ENCODE assay signal across 8 mouse cellular contexts in the genomic region with DNA sequence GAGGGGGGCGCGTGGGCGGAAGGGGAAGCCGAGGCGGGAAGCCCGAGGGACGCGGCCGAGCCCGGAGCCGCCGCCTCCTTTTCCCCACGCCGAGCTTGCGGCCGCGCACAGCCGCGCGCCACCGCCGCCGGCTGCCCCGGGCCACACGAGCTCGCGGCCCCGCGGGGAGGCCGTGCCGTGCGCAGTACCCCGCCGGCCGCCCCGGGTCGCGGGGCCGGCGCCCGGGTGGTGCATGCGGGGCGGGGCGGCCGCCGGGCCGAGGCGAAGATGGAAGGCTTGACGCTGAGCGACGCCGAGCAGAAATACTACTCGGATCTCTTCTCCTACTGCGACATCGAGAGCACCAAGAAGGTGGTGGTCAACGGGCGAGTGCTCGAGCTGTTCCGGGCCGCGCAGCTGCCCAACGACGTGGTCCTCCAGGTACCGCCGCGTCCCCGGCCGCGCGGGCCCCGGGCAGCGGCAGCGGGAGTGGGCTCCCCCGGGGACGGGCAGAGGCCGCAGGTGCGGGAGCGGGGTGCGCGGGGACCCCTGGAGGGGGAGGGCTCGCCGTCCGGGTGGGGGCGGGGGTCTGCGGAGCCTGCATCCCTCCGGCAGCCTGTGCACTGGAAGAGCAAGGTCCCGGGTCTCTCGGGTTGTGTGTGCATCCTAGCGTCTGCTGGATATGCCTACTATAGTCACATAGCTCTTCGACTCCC. TPM values are rescaled to one million over a fixed set of nuclear protein-coding genes. Genes with fewer than 3 reads are reported as not detected.
DNase-seq lines count a peak whose midpoint lies in the region; ATAC-seq and TF ChIP-seq lines count a peak whose summit lies in the region.

Gene Reps1, plus strand, starts transcription at position 166 of the 695 bp plus-strand sequence.

- peaks cover 44% of the 10 kb centered on the region for H3K79me3 ChIP-seq in C2C12 (ENCODE audit: low read depth)

- H3K9ac ChIP-seq in ES-Bruce4 (ENCODE audit: low read depth, poor library complexity, severe bottlenecking) = peak within 1 kb of the TSS; percentile 92
- H3K9ac ChIP-seq in hindbrain, embryonic 16.5 days (ENCODE audit: low read depth, low read length) = peak within 1 kb of the TSS; percentile 95
- H3K9ac ChIP-seq in liver, embryonic 12.5 days = peak within 1 kb of the TSS; percentile 90
- peak within 1 kb of the TSS; percentile 96 for H3K9ac ChIP-seq in neural tube, embryonic 15.5 days (replicated peaks)

- H3K79me2 ChIP-seq in C2C12 (ENCODE audit: control insufficient read depth, insufficient read depth) = peaks cover 52% of the 10 kb centered on the region

- H3K27me3 ChIP-seq in C2C12 (ENCODE audit: control insufficient read depth, insufficient read depth, insufficient read length) (no peaks in the 10 kb centered on the region), ES-Bruce4 (ENCODE audit: control insufficient read depth, insufficient read depth, low read length, poor library complexity, severe bottlenecking) (no peaks in the 10 kb centered on the region)
- no peaks in the 10 kb centered on the region for H3K27me3 ChIP-seq in hindbrain, embryonic 16.5 days (replicated peaks; ENCODE audit: control insufficient read depth, insufficient read depth, low read length)
- H3K27me3 ChIP-seq in liver, embryonic 12.5 days (replicated peaks) = no peaks in the 10 kb centered on the region
- no peaks in the 10 kb centered on the region for H3K27me3 ChIP-seq in neural tube, embryonic 15.5 days (replicated peaks)

- H3K9me3 ChIP-seq in ES-Bruce4 (replicated peaks; ENCODE audit: control insufficient read depth, insufficient read depth, low read length, poor library complexity, severe bottlenecking) = no peaks in the 10 kb centered on the region
- H3K9me3 ChIP-seq in hindbrain, embryonic 16.5 days (ENCODE audit: control insufficient read depth, low read length) = no peaks in the 10 kb centered on the region
- H3K9me3 ChIP-seq in liver, embryonic 12.5 days (replicated peaks) = no peaks in the 10 kb centered on the region
- no peaks in the 10 kb centered on the region for H3K9me3 ChIP-seq in neural tube, embryonic 15.5 days (replicated peaks)

- H3K36me3 ChIP-seq in C2C12 (ENCODE audit: control insufficient read depth, insufficient read depth) (peaks cover 8% of the 10 kb centered on the region), ES-Bruce4 (ENCODE audit: control insufficient read depth, insufficient read depth, low read length, poor library complexity, severe bottlenecking) (no peaks in the 10 kb centered on the region)
- no peaks in the 10 kb centered on the region for H3K36me3 ChIP-seq in hindbrain, embryonic 16.5 days (ENCODE audit: control insufficient read depth, insufficient read depth, low read length)
- H3K36me3 ChIP-seq in liver, embryonic 12.5 days = no peaks in the 10 kb centered on the region
- H3K36me3 ChIP-seq in neural tube, embryonic 15.5 days = no peaks in the 10 kb centered on the region

- TF ChIP-seq CTCF in C2C12 (IDR thresholded peaks at IDR 0.05; ENCODE audit: control insufficient read depth, insufficient read depth, insufficient read length) = no peak
- no peak for TF ChIP-seq CTCF in ES-Bruce4 (IDR thresholded peaks at IDR 0.05; ENCODE audit: low read depth, low read length)

- H3K27ac ChIP-seq in ES-Bruce4 (ENCODE audit: insufficient read depth, low read length) = no peak within 1 kb of the TSS
- H3K27ac ChIP-seq in hindbrain, embryonic 16.5 days (ENCODE audit: low read depth, low read length) = peak within 1 kb of the TSS; percentile 96
- H3K27ac ChIP-seq in liver, embryonic 12.5 days = peak within 1 kb of the TSS; percentile 85
- peak within 1 kb of the TSS; percentile 94 for H3K27ac ChIP-seq in neural tube, embryonic 15.5 days (replicated peaks)

- H3K4me3 ChIP-seq in C2C12 (ENCODE audit: insufficient read depth, poor library complexity, severe bottlenecking) = peak within 1 kb of the TSS; percentile 76
- peak within 1 kb of the TSS; percentile 79 for H3K4me3 ChIP-seq in ES-Bruce4 (ENCODE audit: low read depth, low read length)
- peak within 1 kb of the TSS; percentile 91 for H3K4me3 ChIP-seq in hindbrain, embryonic 16.5 days (ENCODE audit: low read length)
- peak within 1 kb of the TSS; percentile 88 for H3K4me3 ChIP-seq in liver, embryonic 12.5 days
- peak within 1 kb of the TSS; percentile 97 for H3K4me3 ChIP-seq in neural tube, embryonic 15.5 days (replicated peaks)

- under 1% methylated on average over 62 of the region's 90 CpGs for WGBS in hindbrain, embryonic 16.5 days
- WGBS in liver, embryonic 12.5 days (ENCODE audit: insufficient replicate concordance) = under 1% methylated on average over 58 of the region's 90 CpGs
- WGBS in neural tube, embryonic 15.5 days = under 1% methylated on average over 85 of the region's 90 CpGs

- peak; percentile 62 to 69 for DNase-seq in cerebellum, postnatal 25 days
- peak; percentile 16 for DNase-seq in gastrocnemius, adult 18-20 months (ENCODE audit: low spot score)
- no peak for DNase-seq in adipocyte (ENCODE audit: low spot score)

- TF ChIP-seq POLR2A in ES-Bruce4 (IDR thresholded peaks at IDR 0.05; ENCODE audit: insufficient read depth, low read length) = no peak

- no peak for TF ChIP-seq EP300 in ES-Bruce4 (IDR thresholded peaks at IDR 0.05; ENCODE audit: insufficient read depth, low read depth, low read length)

- peak within 1 kb of the TSS; percentile 92 for H3ac ChIP-seq in C2C12 (ENCODE audit: control insufficient read depth, insufficient read length, low read depth)

- H3K4me1 ChIP-seq in ES-Bruce4 (ENCODE audit: control insufficient read depth, insufficient read depth, low read length) = no peaks in the 10 kb centered on the region
- peaks cover 18% of the 10 kb centered on the region for H3K4me1 ChIP-seq in hindbrain, embryonic 16.5 days (ENCODE audit: control insufficient read depth, insufficient read depth, low read depth, low read length)
- peaks cover 39% of the 10 kb centered on the region for H3K4me1 ChIP-seq in liver, embryonic 12.5 days
- peaks cover 25% of the 10 kb centered on the region for H3K4me1 ChIP-seq in neural tube, embryonic 15.5 days

- peak within 1 kb of the TSS; percentile 80 for H3K4me2 ChIP-seq in hindbrain, embryonic 16.5 days (ENCODE audit: low read length)
- H3K4me2 ChIP-seq in liver, embryonic 12.5 days = peak within 1 kb of the TSS; percentile 97
- H3K4me2 ChIP-seq in neural tube, embryonic 15.5 days = peak within 1 kb of the TSS; percentile 70

- peak; percentile 85 for ATAC-seq in hindbrain, embryonic 16.5 days
- ATAC-seq in liver, embryonic 12.5 days = peak; percentile 79
- ATAC-seq in neural tube, embryonic 15.5 days (ENCODE audit: low FRiP score) = peak; percentile 81

TF ChIP-seq in C2C12, 6 proteins besides CTCF, POLR2A, EP300 and RAD21:
- TF ChIP-seq MAX (IDR thresholded peaks at IDR 0.05) = no peak
- no peak for TF ChIP-seq USF1 (IDR thresholded peaks at IDR 0.05; ENCODE audit: low read depth)
- no peak for TF ChIP-seq FOSL1 (IDR thresholded peaks at IDR 0.05; ENCODE audit: insufficient read depth, low read length, poor library complexity, severe bottlenecking)
- TF ChIP-seq CEBPB (IDR thresholded peaks at IDR 0.05; ENCODE audit: low read depth) = no peak
- no peak for TF ChIP-seq MYOD1 (IDR thresholded peaks at IDR 0.05; ENCODE audit: control insufficient read depth, insufficient read length, low read depth)
- TF ChIP-seq MYOG (IDR thresholded peaks at IDR 0.05; ENCODE audit: control insufficient read depth, extremely low read depth, insufficient read length) = no peak

RNA-seq across cellular contexts. Expression of gene Reps1, which starts in this region (rescaled TPM):
- polyA plus RNA-seq in C2C12 (2012; fragmentation: generic; extraction: Trizol) (28.9 TPM), ES-Bruce4 (2011; ENCODE audit: insufficient read depth, insufficient read length, low read depth, missing spikeins) (78.1 and 85.1 TPM in 2 replicates)
- total RNA-seq in gastrocnemius, adult 18-20 months (2021) = 10 to 100 TPM; 24.0 to 27.8 TPM
- 11.7 and 15.2 TPM in 2 replicates for polyA plus RNA-seq in hindbrain, embryonic 16.5 days (2015; fragmentation: Nextera tagmentation; extraction: Ambion mirVana)
- polyA plus RNA-seq in liver, embryonic 12.5 days (2016; fragmentation: Nextera tagmentation; extraction: Ambion mirVana) = 14.5 and 15.5 TPM in 2 replicates
- 19.3 and 25.6 TPM in 2 replicates for polyA plus RNA-seq in neural tube, embryonic 15.5 days (2015; fragmentation: Nextera tagmentation; extraction: Ambion mirVana)
